Mouse (Mus musculus): ENCODE results near the gene Rad23b.
A peak's percentile ranks its signal among the peaks of the same experiment; 100 is the strongest.

DNA sequence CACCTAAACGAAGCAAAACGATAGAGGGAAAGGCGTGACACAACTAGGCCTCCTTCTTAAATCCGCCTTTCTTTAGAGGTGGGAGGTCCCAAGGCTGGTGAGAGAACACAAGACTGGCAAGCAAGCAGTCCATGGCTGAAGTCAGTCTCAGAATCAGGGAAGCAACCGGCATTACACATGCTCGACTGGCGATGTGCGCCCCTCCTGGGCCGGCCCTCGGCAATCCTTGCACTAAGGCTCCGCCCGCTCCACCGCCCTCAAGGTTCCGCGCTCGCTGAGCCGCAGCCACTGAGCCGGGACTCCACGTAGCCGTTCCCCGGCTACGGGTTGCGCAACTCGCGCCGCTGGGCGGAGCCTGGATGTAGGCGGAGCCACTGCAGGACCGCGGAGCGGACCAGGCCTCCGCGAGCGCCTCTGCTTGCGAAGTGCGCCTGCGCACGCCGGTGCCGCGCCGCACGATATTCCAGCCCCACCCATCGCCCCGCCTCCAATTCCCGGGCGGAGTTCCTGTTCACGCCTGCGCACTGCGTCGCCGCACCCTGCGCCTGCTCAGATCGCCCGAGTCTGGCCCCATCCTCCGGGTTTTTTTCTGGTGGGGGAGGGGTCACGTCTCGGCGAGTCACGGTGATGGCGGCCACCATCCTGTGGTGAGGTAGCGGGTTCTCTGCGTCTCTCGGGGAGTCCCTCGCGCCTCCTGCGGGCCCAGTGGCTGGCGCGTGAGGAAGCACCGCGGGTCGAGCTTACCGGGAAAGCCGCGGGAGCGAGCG, at the start of gene Rad23b:
- TF ChIP-seq POLR2A (IDR thresholded peaks at IDR 0.05; ENCODE audit: low read depth, low read length): peak; percentile 72
- peak; percentile 15; the same call in 1 of the 2 replicates for TF ChIP-seq CTCF (conservative IDR thresholded peaks at IDR 0.05; ENCODE audit: insufficient read depth, insufficient read length, low read depth, low read length)

Measured in kidney, adult 2 months (tissue).